Mouse (Mus musculus): ENCODE data around the gene Mast4. TPM values are rescaled to one million over a fixed set of nuclear protein-coding genes. Genes with fewer than 3 reads are reported as not detected.

Gene Mast4
- total RNA-seq, 2 experiments from 2014 or later: 33.1 to 46.3 TPM

- no peak for DNase-seq
Measured at GRCm38 (mm10) chr13:102984550-102984949, 349.7 kb downstream of the Mast4 start.

DNA sequence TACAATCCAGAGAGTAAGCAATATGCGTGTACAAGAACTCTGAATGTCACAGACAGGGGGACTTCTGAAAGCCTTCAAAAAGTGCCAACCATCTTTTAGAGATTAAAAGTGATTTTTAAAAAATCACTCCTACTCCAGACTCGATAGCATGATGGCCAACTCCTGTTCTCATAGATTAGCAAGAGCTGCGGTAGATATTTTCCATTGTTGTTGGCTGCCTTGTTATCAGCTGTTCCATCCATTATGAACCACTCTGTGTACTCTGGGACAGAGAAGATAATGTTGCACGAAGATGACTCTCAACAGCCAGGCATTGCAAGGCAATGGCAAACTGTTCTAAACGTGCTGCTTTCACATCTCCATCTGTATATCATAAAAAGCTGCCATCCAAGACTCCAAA lies 360.4 kb downstream of the Mast4 start:
- DNase-seq: no peak

DNA sequence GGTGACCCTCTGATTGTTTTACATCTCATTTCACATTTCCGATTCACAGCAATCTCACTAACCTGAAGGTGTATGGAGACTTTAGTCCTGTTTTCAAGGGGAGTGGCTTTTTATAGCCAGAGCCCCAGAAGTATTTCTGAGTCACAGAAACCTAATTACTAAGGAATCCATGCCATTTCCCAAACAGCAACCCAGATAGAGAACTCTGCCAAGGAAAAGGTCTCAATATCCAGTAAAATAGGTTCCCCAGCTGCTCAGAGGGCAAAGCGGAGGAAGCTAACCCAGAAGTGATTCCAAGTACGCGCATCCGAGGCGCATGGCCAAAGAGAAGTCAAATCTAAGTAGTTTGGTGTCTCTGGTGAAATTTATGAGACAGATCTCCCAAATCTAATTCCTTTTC lies 370.8 kb downstream of the Mast4 start:
- no peak for DNase-seq

DNA sequence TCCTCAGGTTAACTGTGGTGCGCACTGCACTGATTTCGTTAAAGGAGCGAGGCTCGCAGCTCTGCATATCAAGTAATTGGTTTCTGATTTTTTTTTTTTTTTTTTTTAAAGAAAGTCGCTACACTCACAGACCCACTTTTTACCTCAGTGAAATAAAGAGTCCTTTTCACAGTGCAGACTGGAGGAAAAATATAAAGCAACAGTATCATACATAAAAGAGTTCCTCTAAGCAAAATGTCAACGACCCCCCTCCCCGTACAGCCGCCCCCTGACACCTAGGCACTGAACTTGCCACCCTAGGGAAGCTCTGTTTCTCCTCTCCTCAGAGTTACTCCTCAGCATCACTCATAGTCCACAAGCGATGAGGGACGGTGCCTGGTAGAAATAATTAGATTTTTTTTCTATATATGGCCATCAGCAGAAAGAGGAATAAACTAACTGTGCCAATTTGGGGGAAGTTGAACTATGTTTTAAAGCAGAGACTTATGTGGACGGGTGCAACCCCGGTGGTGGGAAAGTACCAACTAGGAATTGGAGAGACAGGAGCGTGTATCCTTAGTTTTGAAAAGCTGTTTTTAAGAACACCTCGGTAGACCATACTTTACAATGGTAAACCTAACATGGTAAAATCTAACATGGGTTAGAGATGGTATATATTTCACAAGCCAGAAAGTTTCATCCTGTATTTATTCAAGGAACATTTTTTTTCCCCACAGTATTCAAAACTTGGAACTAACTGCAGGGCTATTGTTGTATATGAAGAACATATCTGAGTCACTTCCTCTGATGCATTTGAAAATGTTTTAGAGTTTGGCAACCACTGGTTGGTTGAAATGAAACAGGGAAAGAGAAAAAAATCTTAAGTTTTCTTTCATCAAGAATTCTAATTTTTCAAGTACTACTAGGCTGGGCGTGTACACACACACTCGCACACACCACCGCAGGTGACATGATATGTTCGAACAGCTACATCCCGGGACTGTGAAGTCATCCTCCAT lies 375.7 kb downstream of the Mast4 start:
- DNase-seq: no peak

- DNase-seq: no peak
Measured at GRCm38 (mm10) chr13:102957508-102958272, 376.6 kb downstream of the Mast4 start.

- DNase-seq: no peak
Measured at GRCm38 (mm10) chr13:102955506-102955905, 378.8 kb downstream of the Mast4 start.

- DNase-seq: no peak
Measured at GRCm38 (mm10) chr13:102949756-102950155, 384.5 kb downstream of the Mast4 start.

DNA sequence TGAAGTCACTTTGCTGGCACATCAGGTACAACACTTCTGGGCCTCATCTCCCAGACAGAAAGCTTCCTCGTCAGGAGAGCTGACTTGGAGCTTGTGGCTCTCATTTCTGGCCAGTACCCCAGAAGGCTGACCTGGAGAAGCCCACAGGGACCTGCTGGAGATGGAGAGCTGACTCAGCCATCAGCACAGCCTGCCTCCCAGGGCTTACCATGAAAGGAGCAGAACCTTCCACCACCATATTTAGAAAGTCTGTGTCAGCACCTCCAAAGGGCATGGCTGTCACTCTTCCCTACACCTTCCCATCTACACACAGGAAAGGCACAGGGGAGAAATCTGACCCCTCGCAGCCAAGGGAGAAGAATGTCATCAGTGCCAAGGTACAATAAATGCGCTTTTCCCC lies 385.3 kb downstream of the Mast4 start:
- DNase-seq: no peak

GRCm38 (mm10) chr13:102947546-102947945 lies 386.8 kb downstream of the Mast4 start:
- peak; percentile 23 for DNase-seq

- DNase-seq: no peak
Measured at GRCm38 (mm10) chr13:102946024-102946821, 388.1 kb downstream of the Mast4 start.

- DNase-seq: no peak
Measured at GRCm38 (mm10) chr13:102945450-102945849, 388.8 kb downstream of the Mast4 start.

- no peak for DNase-seq
Measured at GRCm38 (mm10) chr13:102944516-102944915, 389.8 kb downstream of the Mast4 start.

- DNase-seq: no peak
Measured at GRCm38 (mm10) chr13:102942557-102942956, 391.7 kb downstream of the Mast4 start.

DNA sequence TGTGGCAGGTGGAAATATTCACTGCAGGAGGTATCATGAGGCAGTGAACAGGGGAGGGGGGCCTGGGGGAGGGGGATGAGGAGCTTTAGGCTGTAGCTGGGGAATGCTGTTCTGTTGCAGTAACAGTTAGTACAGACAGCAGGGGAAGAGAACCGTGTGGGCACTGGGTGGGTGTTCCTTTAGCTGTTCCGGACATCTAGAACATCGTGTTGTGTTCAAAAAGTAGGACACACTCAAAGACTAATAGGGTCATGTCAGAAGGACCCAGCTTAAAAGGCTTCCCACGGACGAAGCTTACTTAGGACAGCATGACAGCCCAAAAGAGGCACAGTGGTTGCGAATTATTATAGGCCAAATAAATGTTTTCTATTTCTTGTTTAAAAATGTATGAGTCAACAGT lies 393.8 kb downstream of the Mast4 start:
- no peak for DNase-seq

- DNase-seq: no peak
Measured at GRCm38 (mm10) chr13:102936233-102936632, 398.1 kb downstream of the Mast4 start.

DNA sequence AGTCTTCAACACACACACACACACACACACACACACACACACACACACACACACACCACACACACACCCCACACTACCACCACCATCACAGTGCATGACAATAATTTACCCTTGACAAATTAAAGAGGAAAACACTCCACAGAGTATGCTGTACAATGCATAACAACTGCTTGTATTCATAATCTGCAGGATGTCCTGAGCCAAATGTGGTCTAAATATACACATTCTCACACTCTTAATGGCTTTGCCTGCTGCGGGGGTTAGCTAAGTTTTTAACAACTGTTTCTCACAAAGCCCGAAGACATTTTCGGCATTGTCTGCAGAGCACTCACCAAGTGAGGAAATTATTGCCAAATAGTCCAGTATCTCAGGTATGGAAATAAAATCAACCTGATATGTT lies 398.5 kb downstream of the Mast4 start:
- DNase-seq: no peak

DNA sequence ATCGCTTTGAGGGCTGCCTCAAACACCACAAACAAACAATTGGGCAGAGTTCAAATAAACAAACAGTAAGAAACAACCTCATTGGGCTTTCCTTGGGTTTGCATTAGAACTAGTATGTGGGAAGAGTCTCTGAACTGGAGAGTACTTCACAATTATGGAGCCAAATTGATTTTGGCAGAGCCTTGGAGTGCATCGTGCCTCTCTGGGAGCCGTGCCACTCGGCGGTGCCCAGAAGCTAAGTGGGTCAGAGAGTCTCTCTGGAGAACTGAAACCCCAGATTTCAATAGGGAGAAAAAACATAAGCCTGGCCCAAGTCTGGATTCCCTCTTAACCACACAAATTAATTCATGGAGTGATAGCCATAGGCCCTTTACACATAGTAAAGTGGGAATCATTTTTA lies 400.6 kb downstream of the Mast4 start:
- DNase-seq: peak; percentile 35

GRCm38 (mm10) chr13:102932434-102932833 lies 401.9 kb downstream of the Mast4 start:
- no peak for DNase-seq

DNA sequence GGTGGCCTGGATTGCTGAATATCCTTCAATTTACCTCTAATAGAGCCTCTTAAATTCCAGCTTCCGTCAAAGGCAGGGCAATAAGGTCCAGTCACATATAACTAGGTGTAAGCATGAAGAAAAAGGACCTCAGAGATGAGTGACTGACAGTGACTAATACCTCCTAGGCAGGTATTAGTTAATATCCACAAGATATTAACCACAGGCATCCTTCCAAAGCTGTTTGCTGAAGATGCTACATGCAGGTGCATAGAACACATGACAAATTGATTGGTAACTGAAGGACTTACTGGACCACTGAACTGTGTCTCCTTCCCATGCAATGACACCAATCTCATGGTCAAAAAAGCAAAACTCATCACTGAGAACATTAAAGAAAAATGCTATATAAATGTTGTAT lies 402.3 kb downstream of the Mast4 start:
- DNase-seq: no peak

DNA sequence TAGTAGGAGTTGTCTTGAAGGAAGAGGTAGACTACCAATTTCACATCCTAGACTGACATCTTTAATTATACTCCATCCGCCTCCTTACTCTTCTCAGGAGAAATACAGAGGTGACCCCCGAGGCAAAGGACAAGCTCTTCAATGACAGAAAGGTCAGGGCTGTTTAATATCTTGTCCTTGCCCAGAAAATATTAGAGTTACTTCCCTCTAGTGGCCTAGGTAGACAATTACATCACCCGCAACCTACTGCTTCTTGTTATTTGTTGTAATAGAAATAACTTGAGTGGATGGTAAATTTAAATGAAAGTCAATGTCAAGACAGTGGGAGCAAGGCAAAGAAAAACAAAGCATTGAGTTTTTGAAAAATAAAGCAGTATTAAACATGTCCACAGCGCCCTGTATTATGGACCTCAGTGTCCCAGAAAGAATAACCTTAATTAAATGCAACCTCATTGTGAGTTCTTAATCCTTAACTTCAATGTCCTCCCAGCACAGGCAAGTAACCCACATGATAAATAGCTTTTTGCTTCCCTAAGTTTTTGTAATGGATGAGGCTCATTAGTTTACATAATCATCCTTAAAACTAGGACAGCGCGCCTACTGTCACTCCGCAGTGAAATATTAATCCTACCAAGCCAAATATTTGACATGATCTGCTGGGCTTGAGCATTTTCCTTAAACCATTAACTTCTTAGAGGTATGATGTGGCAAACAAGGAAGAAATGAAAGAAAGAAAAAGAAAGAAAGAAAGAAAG lies 408.3 kb downstream of the Mast4 start:
- DNase-seq: no peak

- no peak for DNase-seq
Measured at GRCm38 (mm10) chr13:102919741-102920140, 414.6 kb downstream of the Mast4 start.

DNA sequence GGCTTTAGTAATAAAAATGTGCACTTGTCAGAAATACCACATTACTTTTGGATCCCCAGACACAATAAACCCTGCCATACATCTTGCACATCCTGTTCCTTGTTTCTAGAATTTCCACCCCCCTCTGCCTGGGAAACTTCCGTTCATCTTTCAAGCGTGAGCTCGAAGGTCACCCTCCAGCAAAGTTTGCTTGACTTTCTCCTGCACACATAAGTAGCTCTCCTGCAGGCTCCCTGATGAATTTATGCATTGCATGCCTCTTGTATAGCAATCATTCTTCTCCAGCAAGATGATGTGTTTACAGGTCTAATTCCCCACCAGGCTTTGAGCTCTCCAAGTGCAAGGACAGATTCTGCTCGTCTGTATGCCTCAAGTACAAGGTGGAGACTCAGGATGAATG lies 415.7 kb downstream of the Mast4 start:
- DNase-seq: no peak

Measured in gastrocnemius, postnatal 10 days (tissue).